Mouse (Mus musculus): ENCODE measurements at regions not wholly inside any gene's neighbourhood (a gene's known extent, or its start where the extent isn't known, plus 50 kb on each side); places are given as distances from the start of the nearest gene placed in this dataset.

GRCm38 (mm10) chr8:103445378-103445777 lies 656.0 kb upstream of the Cdh5 start:
- H3K4me3 ChIP-seq (ENCODE audit: low read depth, low read length): no peak overlapping the region
- no peaks in the 10 kb centered on the region for H3K4me1 ChIP-seq (ENCODE audit: insufficient read depth, low read depth, low read length)
- TF ChIP-seq TAL1 (conservative IDR thresholded peaks at IDR 0.05; ENCODE audit: low read depth, low read length) (no peak), CTCF (IDR thresholded peaks at IDR 0.05; ENCODE audit: low read depth, low read length) (no peak), POLR2AphosphoS5 (IDR thresholded peaks at IDR 0.05; ENCODE audit: insufficient replicate concordance, low read depth, low read length) (no peak)
- H3K9me3 ChIP-seq (replicated peaks): peaks cover 27% of the 10 kb centered on the region
- DNase-seq (ENCODE audit: low spot score) (no peak), ATAC-seq (ENCODE audit: extremely low read depth, insufficient number of reproducible peaks, low FRiP score, poor library complexity, severe bottlenecking) (no peak)
- no peaks in the 10 kb centered on the region for H3K27me3 ChIP-seq (ENCODE audit: insufficient read depth, low read length)
- no peaks in the 10 kb centered on the region for H3K36me3 ChIP-seq (replicated peaks)

- ATAC-seq (ENCODE audit: extremely low read depth, insufficient number of reproducible peaks, low FRiP score, poor library complexity, severe bottlenecking) (no peak), DNase-seq (ENCODE audit: low spot score) (no peak)
- TF ChIP-seq POLR2AphosphoS5 (IDR thresholded peaks at IDR 0.05; ENCODE audit: insufficient replicate concordance, low read depth, low read length): no peak
- no peak for TF ChIP-seq TAL1 (conservative IDR thresholded peaks at IDR 0.05; ENCODE audit: low read depth, low read length)
- TF ChIP-seq CTCF (IDR thresholded peaks at IDR 0.05; ENCODE audit: low read depth, low read length): no peak
- no peak for TF ChIP-seq GATA2 (IDR thresholded peaks at IDR 0.05; ENCODE audit: borderline replicate concordance, low read depth, low read length)
- no peak for TF ChIP-seq GATA1 (IDR thresholded peaks at IDR 0.05; ENCODE audit: borderline replicate concordance, low read length)
Observed at GRCm38 (mm10) chr8:103447916-103448315, 653.5 kb upstream of the Cdh5 start.

GRCm38 (mm10) chr8:103451381-103452018 lies 649.9 kb upstream of the Cdh5 start:
- Histone ChIP-seq H3K4me1 (ENCODE audit: insufficient read depth, low read depth, low read length) (no peaks in the 10 kb centered on the region), H3K36me3 (replicated peaks) (no peaks in the 10 kb centered on the region), H3K9me3 (replicated peaks) (peaks cover 36% of the 10 kb centered on the region), H3K27me3 (ENCODE audit: insufficient read depth, low read length) (no peaks in the 10 kb centered on the region), H3K4me3 (ENCODE audit: low read depth, low read length) (no peak overlapping the region)
- DNase-seq (ENCODE audit: low spot score): no peak
- ATAC-seq (ENCODE audit: extremely low read depth, insufficient number of reproducible peaks, low FRiP score, poor library complexity, severe bottlenecking): no peak
- TF ChIP-seq TAL1 (conservative IDR thresholded peaks at IDR 0.05; ENCODE audit: low read depth, low read length) (no peak), GATA2 (IDR thresholded peaks at IDR 0.05; ENCODE audit: borderline replicate concordance, low read depth, low read length) (no peak), CTCF (IDR thresholded peaks at IDR 0.05; ENCODE audit: low read depth, low read length) (no peak), POLR2AphosphoS5 (IDR thresholded peaks at IDR 0.05; ENCODE audit: insufficient replicate concordance, low read depth, low read length) (no peak)

More at GRCm38 (mm10) chr8:103447916-103448315, 653.5 kb upstream of the Cdh5 start:
- Histone ChIP-seq H3K9me3 (replicated peaks) (peaks cover 31% of the 10 kb centered on the region), H3K27me3 (ENCODE audit: insufficient read depth, low read length) (no peaks in the 10 kb centered on the region), H3K4me1 (ENCODE audit: insufficient read depth, low read depth, low read length) (no peaks in the 10 kb centered on the region), H3K36me3 (replicated peaks) (no peaks in the 10 kb centered on the region), H3K4me3 (ENCODE audit: low read depth, low read length) (no peak overlapping the region)

GRCm38 (mm10) chr8:103457176-103457575 lies 644.2 kb upstream of the Cdh5 start:
- H3K9me3 ChIP-seq (replicated peaks): peaks cover 30% of the 10 kb centered on the region
- no peaks in the 10 kb centered on the region for H3K27me3 ChIP-seq (ENCODE audit: insufficient read depth, low read length)
- no peaks in the 10 kb centered on the region for H3K36me3 ChIP-seq (replicated peaks)
- no peak for TF ChIP-seq GATA2 (IDR thresholded peaks at IDR 0.05; ENCODE audit: borderline replicate concordance, low read depth, low read length)
- no peak for TF ChIP-seq CTCF (IDR thresholded peaks at IDR 0.05; ENCODE audit: low read depth, low read length)
- TF ChIP-seq GATA1 (IDR thresholded peaks at IDR 0.05; ENCODE audit: borderline replicate concordance, low read length): no peak
- no peak overlapping the region for H3K4me3 ChIP-seq (ENCODE audit: low read depth, low read length)
- H3K4me1 ChIP-seq (ENCODE audit: insufficient read depth, low read depth, low read length): no peaks in the 10 kb centered on the region
- no peak for ATAC-seq (ENCODE audit: extremely low read depth, insufficient number of reproducible peaks, low FRiP score, poor library complexity, severe bottlenecking)
- DNase-seq (ENCODE audit: low spot score): no peak

- Histone ChIP-seq H3K4me3 (ENCODE audit: low read depth, low read length) (no peak overlapping the region), H3K36me3 (replicated peaks) (no peaks in the 10 kb centered on the region), H3K27me3 (ENCODE audit: insufficient read depth, low read length) (no peaks in the 10 kb centered on the region), H3K4me1 (ENCODE audit: insufficient read depth, low read depth, low read length) (no peaks in the 10 kb centered on the region), H3K9me3 (replicated peaks) (peaks cover 24% of the 10 kb centered on the region)
- ATAC-seq (ENCODE audit: extremely low read depth, insufficient number of reproducible peaks, low FRiP score, poor library complexity, severe bottlenecking) (no peak), DNase-seq (ENCODE audit: low spot score) (no peak)
- TF ChIP-seq GATA1 (IDR thresholded peaks at IDR 0.05; ENCODE audit: borderline replicate concordance, low read length) (no peak), GATA2 (IDR thresholded peaks at IDR 0.05; ENCODE audit: borderline replicate concordance, low read depth, low read length) (no peak), CTCF (IDR thresholded peaks at IDR 0.05; ENCODE audit: low read depth, low read length) (no peak), POLR2AphosphoS5 (IDR thresholded peaks at IDR 0.05; ENCODE audit: insufficient replicate concordance, low read depth, low read length) (no peak)
Observed at GRCm38 (mm10) chr8:103463557-103463956, 637.9 kb upstream of the Cdh5 start.

- no peak for ATAC-seq (ENCODE audit: extremely low read depth, insufficient number of reproducible peaks, low FRiP score, poor library complexity, severe bottlenecking)
- DNase-seq (ENCODE audit: low spot score): no peak
- Histone ChIP-seq H3K9me3 (replicated peaks) (peaks cover 24% of the 10 kb centered on the region), H3K4me3 (ENCODE audit: low read depth, low read length) (no peak overlapping the region), H3K36me3 (replicated peaks) (no peaks in the 10 kb centered on the region), H3K27me3 (ENCODE audit: insufficient read depth, low read length) (no peaks in the 10 kb centered on the region), H3K4me1 (ENCODE audit: insufficient read depth, low read depth, low read length) (no peaks in the 10 kb centered on the region)
- TF ChIP-seq CTCF (IDR thresholded peaks at IDR 0.05; ENCODE audit: low read depth, low read length) (no peak), POLR2AphosphoS5 (IDR thresholded peaks at IDR 0.05; ENCODE audit: insufficient replicate concordance, low read depth, low read length) (no peak), TAL1 (conservative IDR thresholded peaks at IDR 0.05; ENCODE audit: low read depth, low read length) (no peak), GATA2 (IDR thresholded peaks at IDR 0.05; ENCODE audit: borderline replicate concordance, low read depth, low read length) (no peak), GATA1 (IDR thresholded peaks at IDR 0.05; ENCODE audit: borderline replicate concordance, low read length) (no peak)
Observed at GRCm38 (mm10) chr8:103464777-103465353, 636.6 kb upstream of the Cdh5 start.

Data from G1E (cell line).